Mouse (Mus musculus): ENCODE results near the gene Dlg2. TPM values are rescaled to one million over a fixed set of nuclear protein-coding genes. Genes with fewer than 3 reads are reported as not detected.
"Not testable (repeated sequence)": the region's sequence is repeated elsewhere in the genome, so short reads cannot be mapped to it uniquely, and the experiment has no call there.

The Dlg2 gene
- total RNA-seq, 2 experiments from 2014 or later, result 61.2 to 113 TPM

- no peak for DNase-seq (ENCODE audit: low spot score in 2 of 2)
Measured at GRCm38 (mm10) chr7:90825640-90826039, 349.2 kb downstream of the Dlg2 start.

- no peak for DNase-seq (ENCODE audit: low spot score in 2 of 2)
Measured at GRCm38 (mm10) chr7:90841276-90841675, 364.8 kb downstream of the Dlg2 start.

GRCm38 (mm10) chr7:90843345-90844293, 367.1 kb downstream of the Dlg2 start:
- DNase-seq (ENCODE audit: low spot score in 2 of 2), result no peak

- DNase-seq (ENCODE audit: low spot score in 2 of 2), result not testable (repeated sequence)
Measured at GRCm38 (mm10) chr7:90876796-90877195, 400.3 kb downstream of the Dlg2 start.

GRCm38 (mm10) chr7:90882740-90883139, 406.3 kb downstream of the Dlg2 start:
- no peak for DNase-seq (ENCODE audit: low spot score in 2 of 2)

- no peak for DNase-seq (ENCODE audit: low spot score in 2 of 2)
Measured at GRCm38 (mm10) chr7:90886396-90887006, 410.0 kb downstream of the Dlg2 start.

- no peak for DNase-seq (ENCODE audit: low spot score in 2 of 2)
Measured at GRCm38 (mm10) chr7:90887007-90887720, 410.7 kb downstream of the Dlg2 start.

GRCm38 (mm10) chr7:90927441-90927840, 451.0 kb downstream of the Dlg2 start:
- DNase-seq (ENCODE audit: low spot score in 2 of 2), result no peak

- DNase-seq (ENCODE audit: low spot score in 2 of 2), result no peak
Measured at GRCm38 (mm10) chr7:90940726-90941125, 464.3 kb downstream of the Dlg2 start.

- DNase-seq (ENCODE audit: low spot score in 2 of 2), result no peak
Measured at GRCm38 (mm10) chr7:90947073-90947472, 470.6 kb downstream of the Dlg2 start.

GRCm38 (mm10) chr7:90949212-90949611, 472.7 kb downstream of the Dlg2 start:
- DNase-seq (ENCODE audit: low spot score in 2 of 2), result no peak

GRCm38 (mm10) chr7:90977241-90977640, 500.8 kb downstream of the Dlg2 start:
- no peak for DNase-seq (ENCODE audit: low spot score in 2 of 2)

- DNase-seq (ENCODE audit: low spot score in 2 of 2), result no peak
Measured at GRCm38 (mm10) chr7:90982069-90982468, 505.6 kb downstream of the Dlg2 start.

- DNase-seq (ENCODE audit: low spot score in 2 of 2), result no peak
Measured at GRCm38 (mm10) chr7:91010655-91011054, 534.2 kb downstream of the Dlg2 start.

- no peak for DNase-seq (ENCODE audit: low spot score in 2 of 2)
Measured at GRCm38 (mm10) chr7:91044998-91045741, 568.7 kb downstream of the Dlg2 start.

- no peak for DNase-seq (ENCODE audit: low spot score in 2 of 2)
Measured at GRCm38 (mm10) chr7:91045742-91046098, 569.2 kb downstream of the Dlg2 start.

- no peak for DNase-seq (ENCODE audit: low spot score in 2 of 2)
Measured at GRCm38 (mm10) chr7:91063297-91064040, 587.0 kb downstream of the Dlg2 start.

GRCm38 (mm10) chr7:91071751-91072707, 595.6 kb downstream of the Dlg2 start:
- no peak for DNase-seq (ENCODE audit: low spot score in 2 of 2)

GRCm38 (mm10) chr7:91086071-91086470, 609.6 kb downstream of the Dlg2 start:
- no peak for DNase-seq (ENCODE audit: low spot score in 2 of 2)

Data from adrenal gland, adult 18-20 months (tissue).